Mouse (Mus musculus) Patski (cell line): ENCODE measurements around the gene Tspan7. TPM values are rescaled to one million over a fixed set of nuclear protein-coding genes. Genes with fewer than 3 reads are reported as not detected.

Source experiments
- ATAC-seq: fragments of 100-300 bp; one replicate; pipeline ENCODE4 v1.8.0; 2021
- CTCF ChIA-PET: fragments of 350-600 bp; sonication (Branson Sonifier 250); formaldehyde crosslinking; loops from one replicate; lab custom pipeline; 2022; ENCODE audit warnings: inconsistent platforms; lab: Charles Lee
- POLR2A ChIA-PET: fragments of 350-600 bp; sonication (Branson Sonifier 250); formaldehyde crosslinking; loops from one replicate; lab custom pipeline; 2022; ENCODE audit warnings: antibody characterized with exemption, inconsistent platforms; lab: Charles Lee
- DNase-seq: peaks from one replicate; pipeline ENCODE4 v3.0.0-alpha.2; 2011; ENCODE audit warnings: low read depth, low spot score
- H3K27me3 ChIP-seq: fragments of 371-371 bp; one replicate; pipeline ENCODE4 v1.5.1; 2021
- CTCF ChIP-seq: fragments of 100-300 bp; IDR thresholded peaks from one replicate; pipeline ENCODE4 v1.5.1; 2021
- in situ Hi-C: fragments of 300-500 bp; cut with MboI; formaldehyde crosslinking; loops from 3 replicates; pipeline ENCODE4 v1.11.1; 2018; ENCODE audit warnings: low pct_unique_long_range_greater_than_20kb, mixed read lengths
- polyA plus RNA-seq: library from polyadenylated mRNA; unstranded; gene quantifications from one replicate; pipeline ENCODE4 v1.2.3, GENCODE M21; 2021

Gene Tspan7
- polyA plus RNA-seq: 46.2 TPM

DNA sequence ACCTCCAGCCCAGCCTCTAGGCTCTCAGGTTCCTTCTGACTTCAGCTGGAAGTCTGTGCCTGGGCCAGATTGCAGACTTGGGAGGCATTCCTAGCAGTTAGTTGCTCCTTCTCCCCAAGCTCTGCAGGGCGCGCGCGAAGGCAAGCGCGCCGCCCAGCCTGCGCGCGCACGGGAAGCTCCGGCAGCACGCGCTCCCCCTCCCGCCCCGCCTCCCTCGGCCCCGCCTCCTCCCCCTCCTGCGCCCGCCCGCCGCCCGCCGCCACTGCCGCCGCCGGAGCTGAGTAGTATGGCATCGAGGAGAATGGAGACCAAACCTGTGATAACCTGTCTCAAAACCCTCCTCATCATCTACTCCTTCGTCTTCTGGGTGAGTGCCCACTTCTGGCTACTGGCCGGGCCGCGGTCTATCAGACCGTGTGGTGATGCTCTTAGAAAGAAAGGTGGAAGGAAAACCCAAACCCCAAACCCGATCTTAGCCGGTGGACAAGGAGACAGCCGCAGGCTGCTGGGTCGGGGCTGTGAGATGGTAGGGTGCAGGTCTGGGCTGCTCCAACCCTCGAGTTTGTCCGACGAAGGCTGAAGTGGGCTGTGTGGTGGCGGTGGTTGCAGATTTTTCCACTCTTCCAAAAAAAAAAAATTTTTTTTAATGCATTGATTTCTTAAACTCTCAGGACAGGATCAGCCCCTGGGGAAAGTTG is at the start of gene Tspan7:
TSS of gene Tspan7 (plus strand) at position 287 of the 698 bp plus-strand sequence.
- POLR2A ChIA-PET: interaction anchor here (0.6 kb wide), 1 partner anchor 689 kb away, joined by 3 read pairs; no protein-coding TSS in a partner anchor
- CTCF ChIA-PET: no interaction called here
- H3K27me3 ChIP-seq: peaks cover 12% of the 10 kb centered on the region
- no peak for TF ChIP-seq CTCF
- ATAC-seq (peak; percentile 68), DNase-seq (no peak)
- in situ Hi-C loops: no loop called here

DNA sequence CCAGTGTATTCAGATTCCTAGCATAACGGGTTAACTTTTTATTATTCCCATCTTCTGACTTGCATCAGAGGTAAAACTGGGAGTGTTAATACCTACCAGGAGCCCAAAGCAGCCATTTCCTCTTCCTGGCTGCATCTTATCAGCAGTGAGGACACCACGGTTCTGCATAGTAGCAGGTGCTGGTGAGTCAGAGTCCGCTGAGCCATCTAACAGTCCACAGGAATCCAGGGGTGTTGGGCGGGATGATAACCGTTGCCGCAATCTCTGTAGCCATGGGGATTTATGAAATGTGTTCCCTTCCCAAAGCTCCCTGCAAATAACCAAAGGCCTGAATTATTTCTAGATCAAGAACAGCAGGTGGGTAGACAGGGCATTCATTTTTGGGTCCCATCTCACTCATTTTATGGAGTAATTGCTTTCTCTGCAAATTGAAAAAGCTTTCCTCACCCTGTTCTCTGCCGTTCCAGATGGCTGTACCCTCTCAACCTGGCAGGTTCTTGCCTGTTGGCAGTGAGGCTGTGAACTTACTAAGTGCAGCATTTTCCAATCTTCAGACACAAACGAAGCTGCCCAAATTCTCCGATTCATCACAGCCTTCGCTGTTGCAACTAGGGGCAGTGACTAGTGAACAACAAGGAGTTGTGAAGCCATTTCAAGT is 35.5 kb upstream of the Tspan7 start:
- ChIA-PET POLR2A (no interaction called here), CTCF (interaction anchor here (1.3 kb wide), 1 partner anchor 11 kb away, joined by 3 read pairs; no protein-coding TSS in a partner anchor)
- ATAC-seq (no peak), DNase-seq (no peak)
- in situ Hi-C loops: no loop called here
- no peak for TF ChIP-seq CTCF
- H3K27me3 ChIP-seq: peaks cover 39% of the 10 kb centered on the region

- in situ Hi-C loops: no loop called here
- no peak for TF ChIP-seq CTCF
- ATAC-seq: no peak
- H3K27me3 ChIP-seq: peaks cover 37% of the 10 kb centered on the region
- CTCF ChIA-PET: interaction anchor here (1.3 kb wide), 1 partner anchor 10 kb away, joined by 3 read pairs; no protein-coding TSS in a partner anchor
- POLR2A ChIA-PET: no interaction called here
- no peak for DNase-seq
These were observed 34.6 kb upstream of the Tspan7 start for GRCm38 (mm10) chrX:10450143-10451060.

DNA sequence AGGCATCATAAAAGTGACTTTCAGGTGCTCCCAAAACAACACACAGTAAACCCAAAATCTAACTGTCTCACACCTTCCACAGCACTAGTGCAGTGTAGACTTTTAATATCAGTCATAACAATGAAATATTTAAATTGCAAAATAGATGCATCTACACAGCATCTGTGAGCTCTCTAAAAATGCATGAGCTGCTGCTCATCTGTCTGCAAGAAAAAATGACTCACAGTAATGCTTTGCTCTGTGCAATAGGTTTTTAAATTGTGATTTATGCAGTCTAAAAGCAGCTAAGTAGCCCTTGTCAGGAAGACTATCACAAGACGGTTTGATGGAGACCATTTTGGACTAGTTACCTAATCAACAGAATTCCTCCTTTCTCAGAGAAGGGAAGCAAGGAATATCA is 31.2 kb upstream of the Tspan7 start:
- ChIA-PET POLR2A (no interaction called here), CTCF (no interaction called here)
- no peak for TF ChIP-seq CTCF
- H3K27me3 ChIP-seq: peaks cover 48% of the 10 kb centered on the region
- in situ Hi-C loops: no loop called here
- no peak for DNase-seq
- ATAC-seq: no peak

GRCm38 (mm10) chrX:10457256-10457655 is 27.7 kb upstream of the Tspan7 start:
- peaks cover 42% of the 10 kb centered on the region for H3K27me3 ChIP-seq
- in situ Hi-C loops: no loop called here
- POLR2A ChIA-PET: no interaction called here
- no peak for TF ChIP-seq CTCF
- CTCF ChIA-PET: no interaction called here
- DNase-seq: no peak
- ATAC-seq: no peak

GRCm38 (mm10) chrX:10477088-10477487 is 7.9 kb upstream of the Tspan7 start:
- CTCF ChIA-PET: interaction anchor here (0.8 kb wide), 1 partner anchor 12 kb away, joined by 3 read pairs; no protein-coding TSS in a partner anchor
- TF ChIP-seq CTCF: no peak
- ATAC-seq: no peak
- DNase-seq: no peak
- POLR2A ChIA-PET: no interaction called here
- in situ Hi-C loops: no loop called here
- peaks cover 13% of the 10 kb centered on the region for H3K27me3 ChIP-seq

DNA sequence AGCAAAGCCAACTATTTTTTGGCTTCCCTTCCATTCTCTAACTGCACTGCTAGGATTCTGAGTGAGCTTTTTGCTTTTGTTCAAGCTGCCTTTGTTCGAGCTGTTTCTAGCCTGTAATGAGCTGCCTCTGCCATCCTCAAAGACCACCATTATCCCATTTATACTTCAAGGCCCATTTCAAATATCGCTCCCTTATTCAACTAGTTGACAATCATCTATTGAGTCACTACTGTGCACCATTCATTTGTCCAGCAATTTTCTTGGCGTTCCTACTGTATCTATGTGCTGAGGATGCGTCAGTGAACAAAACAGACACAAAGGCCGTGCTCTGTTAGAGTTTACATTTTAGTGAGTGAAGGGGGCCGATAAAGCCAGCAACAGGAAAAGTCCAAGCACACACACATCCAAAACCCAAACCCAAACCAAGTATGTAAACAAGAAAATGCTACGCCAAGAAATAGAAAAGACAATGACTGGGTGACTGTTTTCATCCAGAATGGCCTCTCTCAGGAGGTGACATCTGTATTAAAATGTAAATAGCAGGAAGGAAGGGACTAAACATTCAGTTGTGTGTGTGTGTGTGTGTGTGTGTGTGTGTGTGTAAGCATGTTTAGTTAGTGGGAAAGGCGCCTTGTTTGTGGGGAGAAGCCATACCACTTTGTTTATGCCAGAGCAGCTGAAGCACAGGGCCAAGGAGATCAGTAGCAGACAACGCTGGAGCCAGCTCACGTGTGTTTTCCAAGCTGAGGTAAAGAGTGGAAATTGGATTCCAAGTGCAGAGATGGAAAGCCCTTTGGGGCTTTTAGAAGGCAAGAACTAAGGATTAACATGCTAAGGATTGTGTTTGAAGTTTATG is 5.7 kb upstream of the Tspan7 start:
- DNase-seq: no peak
- CTCF ChIA-PET: no interaction called here
- POLR2A ChIA-PET: no interaction called here
- TF ChIP-seq CTCF: no peak
- H3K27me3 ChIP-seq: peaks cover 15% of the 10 kb centered on the region
- no peak for ATAC-seq
- in situ Hi-C loops: no loop called here

DNA sequence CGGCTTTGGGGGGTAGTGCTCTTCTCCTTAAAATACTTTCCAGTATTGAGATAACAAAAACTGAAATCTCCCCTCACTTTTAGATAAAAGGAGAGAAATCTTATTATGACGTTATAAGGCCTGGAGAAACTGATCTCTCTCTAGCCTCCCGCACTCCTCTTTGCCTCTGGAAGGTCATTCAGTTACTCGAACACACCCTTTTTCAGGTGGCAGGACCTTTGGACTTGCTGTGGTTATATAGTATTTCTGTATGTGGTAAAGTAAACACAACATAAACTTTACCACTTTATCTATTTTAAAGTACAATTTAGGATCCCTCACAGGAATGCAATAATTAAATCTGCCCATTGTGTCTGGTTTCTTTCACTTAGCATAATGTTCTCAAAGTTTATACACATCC is 5.0 kb upstream of the Tspan7 start:
- DNase-seq (no peak), ATAC-seq (no peak)
- in situ Hi-C loops: no loop called here
- no peak for TF ChIP-seq CTCF
- H3K27me3 ChIP-seq: peaks cover 15% of the 10 kb centered on the region
- POLR2A ChIA-PET: no interaction called here
- CTCF ChIA-PET: no interaction called here

DNA sequence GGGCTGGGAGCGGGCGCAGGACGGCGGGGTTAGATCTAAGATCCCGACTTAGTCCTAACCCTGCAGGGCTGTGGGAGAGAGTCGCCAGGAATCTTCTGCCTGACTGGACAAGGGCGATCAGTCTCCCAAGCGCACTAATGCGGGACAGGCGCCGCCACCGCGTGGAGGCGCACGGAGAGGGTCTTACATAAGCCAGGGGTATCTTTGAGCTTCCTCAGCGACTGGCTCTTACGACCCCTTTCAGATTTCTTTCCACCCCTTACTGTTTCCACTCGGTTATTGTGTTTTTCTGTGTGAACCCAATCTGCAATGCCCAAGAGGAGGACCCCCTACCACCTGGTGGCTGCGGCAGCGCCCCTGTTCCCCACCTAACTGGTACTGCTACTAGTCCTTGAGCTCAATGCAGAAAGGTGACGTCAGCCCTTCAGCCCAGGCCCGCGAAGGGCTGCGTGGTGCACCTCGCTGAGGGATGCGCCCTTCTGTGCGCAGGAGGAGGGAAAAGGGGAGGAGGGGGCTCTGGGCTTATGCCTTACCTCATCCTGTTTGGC is 780 bp downstream of the Tspan7 start:
- CTCF ChIA-PET: interaction anchor here (0.9 kb wide), 1 partner anchor 17 kb away, joined by 3 read pairs; no protein-coding TSS in a partner anchor
- in situ Hi-C loops: no loop called here
- no peak for TF ChIP-seq CTCF
- DNase-seq (no peak), ATAC-seq (peak; percentile 65)
- peaks cover 8% of the 10 kb centered on the region for H3K27me3 ChIP-seq
- POLR2A ChIA-PET: interaction anchor here (0.6 kb wide), 1 partner anchor 689 kb away, joined by 3 read pairs; no protein-coding TSS in a partner anchor
